Mouse (Mus musculus) lung, embryonic 15.5 days (tissue): ENCODE data around the gene Mfsd12. TPM values are rescaled to one million over a fixed set of nuclear protein-coding genes. Genes with fewer than 3 reads are reported as not detected.

Experiments used
- ATAC-seq: fragments of 200-750 bp; cut with Nextera tagmentation; 2 replicates; pipeline ENCODE4 v1.8.0; 2017; ENCODE audit warnings: moderate number of reproducible peaks, borderline replicate concordance; ENCODE audit not compliant: low FRiP score, low TSS enrichment; ENCODE audit errors: extremely low read depth
- H3K27ac ChIP-seq: fragments of 300-500 bp; sonication (generic); 2 replicates; pipeline ENCODE4 v1.5.1; 2015; ENCODE audit warnings: moderate library complexity, mild to moderate bottlenecking, inconsistent platforms
- H3K27me3 ChIP-seq: fragments of 300-500 bp; sonication (generic); 2 replicates; pipeline ENCODE4 v1.6.1; 2015; ENCODE audit warnings: inconsistent platforms
- H3K36me3 ChIP-seq: fragments of 300-500 bp; sonication (generic); 2 replicates; pipeline ENCODE4 v1.6.1; 2015; ENCODE audit warnings: inconsistent platforms
- H3K4me1 ChIP-seq: fragments of 300-500 bp; sonication (generic); 2 replicates; pipeline ENCODE4 v1.6.1; 2015; ENCODE audit warnings: inconsistent platforms
- H3K4me2 ChIP-seq: fragments of 300-500 bp; sonication (generic); 2 replicates; pipeline ENCODE4 v1.6.1; 2015; ENCODE audit warnings: inconsistent platforms, mild to moderate bottlenecking, moderate library complexity
- H3K4me3 ChIP-seq: fragments of 300-500 bp; sonication (generic); 2 replicates; pipeline ENCODE4 v1.5.1; 2015; ENCODE audit warnings: mild to moderate bottlenecking, inconsistent platforms
- H3K9ac ChIP-seq: fragments of 300-500 bp; sonication (generic); 2 replicates; pipeline ENCODE4 v1.6.1; 2015; ENCODE audit warnings: inconsistent platforms
- H3K9me3 ChIP-seq: fragments of 300-500 bp; sonication (generic); 2 replicates; pipeline ENCODE4 v1.6.1; 2016; ENCODE audit warnings: inconsistent platforms
- WGBS: fragments of 180-500 bp; shearing (Covaris S2); methylation state at CpG from one replicate; pipeline ENCODE4 v1.1.7; 2015; 5-methylcytosine and 5-hydroxymethylcytosine counted together
- polyA plus RNA-seq: library from polyadenylated mRNA; unstranded; fragments of >200 nt; fragmentation: Nextera tagmentation; extraction: Ambion mirVana; gene quantifications from 2 replicates; pipeline ENCODE4 v1.2.1, GENCODE M21; 2015

Mfsd12 gene
- polyA plus RNA-seq, 1 experiment from 2014 or later, result 20.4 TPM

DNA sequence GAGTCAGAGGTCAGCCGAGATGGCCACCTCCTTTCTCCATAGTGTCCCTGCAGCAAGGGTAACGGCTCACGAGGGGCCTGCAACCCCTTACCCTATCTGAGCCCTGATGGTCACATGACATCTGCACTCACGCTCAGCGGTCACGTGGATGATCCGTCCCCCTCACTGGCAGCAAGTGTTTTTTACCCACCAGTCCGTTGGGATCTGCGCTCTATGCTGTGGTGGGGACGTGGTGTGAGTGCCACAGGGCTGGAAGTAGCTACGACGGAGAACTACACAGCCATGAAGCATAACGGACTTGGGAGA is 51.1 kb downstream of the Mfsd12 start:
- H3K4me1 ChIP-seq, result peaks cover 76% of the 10 kb centered on the region
- no peak overlapping the region for H3K4me3 ChIP-seq
- WGBS, result 58% methylated on average over 13 of the region's 13 CpGs
- H3K9ac ChIP-seq, result no peak overlapping the region
- no peaks in the 10 kb centered on the region for H3K27me3 ChIP-seq
- H3K9me3 ChIP-seq, result no peaks in the 10 kb centered on the region
- no peak for ATAC-seq
- peaks cover 36% of the 10 kb centered on the region for H3K36me3 ChIP-seq
- H3K4me2 ChIP-seq, result no peak overlapping the region
- H3K27ac ChIP-seq, result peak overlapping the region; percentile 98

DNA sequence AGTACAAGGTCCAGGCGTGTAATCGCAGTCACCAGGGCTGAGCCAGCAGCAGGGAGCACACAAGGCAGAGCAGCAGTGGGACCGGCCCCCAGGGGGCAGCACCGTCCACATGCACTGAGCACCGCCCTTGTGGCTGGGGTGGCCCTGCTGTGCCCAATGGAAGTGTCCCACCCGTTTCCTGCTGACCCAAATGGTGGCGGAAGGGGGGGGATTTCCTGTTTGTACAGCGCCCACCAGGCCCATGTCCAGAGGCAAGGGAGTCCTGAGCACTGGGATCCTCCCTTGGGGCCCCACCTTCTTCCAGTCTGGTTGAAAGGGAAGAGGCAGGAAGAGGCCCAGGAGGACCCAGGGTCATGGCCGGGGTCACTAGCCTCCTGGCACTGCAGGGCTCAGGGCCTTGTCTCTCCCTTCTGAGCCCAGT is 51.6 kb downstream of the Mfsd12 start:
- peak; percentile 49 for ATAC-seq
- peaks cover 35% of the 10 kb centered on the region for H3K36me3 ChIP-seq
- 29% methylated on average over 9 of the region's 9 CpGs for WGBS
- H3K27ac ChIP-seq, result peak overlapping the region; percentile 98
- no peaks in the 10 kb centered on the region for H3K9me3 ChIP-seq
- H3K27me3 ChIP-seq, result no peaks in the 10 kb centered on the region
- no peak overlapping the region for H3K4me3 ChIP-seq
- peaks cover 78% of the 10 kb centered on the region for H3K4me1 ChIP-seq
- H3K4me2 ChIP-seq, result peak overlapping the region; percentile 46; the same call in 1 of the 2 replicates
- no peak overlapping the region for H3K9ac ChIP-seq

DNA sequence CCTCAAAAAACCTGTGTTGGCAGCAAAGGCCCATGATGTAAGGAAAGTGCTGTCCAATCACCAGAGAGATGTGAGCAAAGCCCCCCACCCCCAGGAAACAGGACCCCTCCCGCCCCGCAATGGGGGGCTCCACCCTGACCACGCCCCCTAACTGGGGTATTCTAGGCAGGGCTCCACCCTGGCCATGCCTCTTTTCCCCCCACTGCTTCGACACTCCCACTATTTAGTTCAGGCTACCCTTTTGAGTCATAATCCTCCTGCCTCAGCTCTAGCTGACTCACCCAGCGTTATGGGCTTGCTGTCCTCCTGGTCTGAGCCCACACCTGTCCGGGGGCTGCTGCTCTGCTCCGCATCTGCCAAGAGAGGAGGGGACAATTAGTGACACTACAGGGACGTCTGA is 52.0 kb downstream of the Mfsd12 start:
- Histone ChIP-seq H3K9me3 (no peaks in the 10 kb centered on the region), H3K4me2 (peak overlapping the region; percentile 46), H3K4me1 (peaks cover 83% of the 10 kb centered on the region), H3K27me3 (no peaks in the 10 kb centered on the region), H3K4me3 (peak overlapping the region; percentile 24), H3K9ac (0 out of 2 replicates have a peak overlapping the region, but pooled peaks have one; percentile 19), H3K27ac (peak overlapping the region; percentile 98), H3K36me3 (peaks cover 32% of the 10 kb centered on the region)
- ATAC-seq, result no peak
- WGBS, result 37% methylated on average over 8 of the region's 8 CpGs

DNA sequence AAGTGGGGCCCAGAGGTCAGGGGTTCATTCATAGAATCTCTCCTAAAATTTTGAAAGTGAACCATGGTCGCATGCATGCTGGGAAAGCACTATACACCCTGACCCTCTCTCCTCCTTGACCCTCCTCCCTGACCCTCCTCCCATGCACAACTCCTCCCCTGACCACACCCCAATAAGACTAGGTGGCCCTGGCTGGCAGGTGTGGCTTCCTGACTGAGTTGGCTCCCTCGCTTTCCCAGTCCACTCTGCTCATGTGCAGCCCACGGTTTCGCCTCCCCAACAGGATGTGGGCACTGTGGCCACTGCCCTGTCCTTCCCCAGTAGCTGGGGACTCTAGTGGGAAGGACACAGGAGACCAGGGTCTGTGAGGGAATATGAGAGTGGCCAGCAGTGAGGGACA is 53.1 kb downstream of the Mfsd12 start:
- Histone ChIP-seq H3K4me3 (peak overlapping the region; percentile 24), H3K9me3 (no peaks in the 10 kb centered on the region), H3K9ac (0 out of 2 replicates have a peak overlapping the region, but pooled peaks have one; percentile 1), H3K4me2 (peak overlapping the region; percentile 46), H3K4me1 (peaks cover 87% of the 10 kb centered on the region), H3K27ac (peak overlapping the region; percentile 98), H3K27me3 (no peaks in the 10 kb centered on the region), H3K36me3 (peaks cover 26% of the 10 kb centered on the region)
- 53% methylated on average over 4 of the region's 4 CpGs for WGBS
- no peak for ATAC-seq

DNA sequence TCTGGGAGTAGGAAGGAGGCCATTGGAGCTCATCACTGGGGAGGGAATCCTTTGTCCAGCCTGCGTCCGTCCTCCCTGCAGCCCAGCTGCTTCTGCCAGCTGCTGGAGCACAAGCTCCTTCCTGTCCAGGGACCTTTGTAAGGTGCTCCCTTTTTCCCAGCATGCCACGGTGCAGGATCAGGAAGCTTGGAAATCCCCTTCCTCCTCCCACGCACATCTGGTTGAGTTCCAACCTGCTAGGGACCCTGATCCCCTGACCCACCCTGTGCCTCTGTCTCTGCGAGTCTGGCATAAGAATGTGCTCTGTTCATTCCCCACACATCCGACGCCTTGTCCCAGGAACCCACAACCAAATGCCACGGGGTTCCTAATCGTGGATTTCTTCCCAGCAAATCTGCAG is 53.7 kb downstream of the Mfsd12 start:
- Histone ChIP-seq H3K9ac (0 out of 2 replicates have a peak overlapping the region, but pooled peaks have one; percentile 1), H3K27ac (peak overlapping the region; percentile 98), H3K4me2 (peak overlapping the region; percentile 46), H3K27me3 (no peaks in the 10 kb centered on the region), H3K36me3 (peaks cover 20% of the 10 kb centered on the region), H3K9me3 (no peaks in the 10 kb centered on the region), H3K4me3 (peak overlapping the region; percentile 24; the same call in 1 of the 2 replicates), H3K4me1 (peaks cover 93% of the 10 kb centered on the region)
- no peak for ATAC-seq
- WGBS, result 55% methylated on average over 9 of the region's 9 CpGs

DNA sequence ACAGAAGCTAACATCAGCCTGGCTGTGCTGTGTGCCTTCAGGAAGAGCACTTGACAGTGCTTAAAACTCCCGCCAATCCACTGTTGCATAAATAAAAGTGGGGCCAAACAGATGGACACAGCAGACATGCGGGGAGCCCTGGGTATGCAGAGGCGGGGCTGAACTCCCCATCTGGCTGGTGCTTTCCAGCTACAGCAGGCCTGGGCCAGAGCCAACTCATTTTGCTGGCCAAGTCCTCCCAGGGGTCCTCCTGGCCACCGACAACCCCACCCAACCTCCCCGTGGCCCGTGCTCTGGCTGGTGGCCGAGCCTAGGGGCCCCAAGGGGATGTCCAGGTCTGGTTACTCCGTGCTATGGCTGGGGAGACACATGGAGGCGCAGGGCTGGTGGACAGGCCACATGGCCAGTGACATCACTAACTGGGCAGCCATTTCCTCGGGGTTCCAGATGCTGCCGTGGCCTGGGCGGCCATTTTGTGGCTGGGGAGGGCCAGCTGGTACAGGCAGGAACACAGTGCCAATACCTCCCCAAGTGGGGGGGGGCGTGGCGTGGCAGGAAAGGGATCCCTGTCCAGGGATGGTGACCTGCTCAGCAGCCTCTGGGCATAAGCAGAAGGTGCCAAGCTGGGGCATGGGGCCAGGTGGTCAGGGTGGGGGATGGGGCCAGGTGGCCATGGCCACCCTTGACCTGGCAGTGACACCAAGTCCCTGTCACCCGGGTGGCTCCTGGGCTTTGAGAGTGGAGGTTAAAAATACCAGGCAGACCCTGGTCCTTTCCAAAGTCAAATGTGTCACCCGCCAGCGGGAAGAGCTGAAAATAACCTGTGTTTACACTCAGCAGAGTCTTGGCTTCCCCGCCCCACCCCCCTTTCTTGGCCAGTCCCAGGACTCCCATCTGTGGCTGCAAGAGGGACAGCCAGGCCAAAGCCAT is 54.4 kb downstream of the Mfsd12 start:
- H3K9ac ChIP-seq, result 0 out of 2 replicates have a peak overlapping the region, but pooled peaks have one; percentile 4
- peaks cover 99% of the 10 kb centered on the region for H3K4me1 ChIP-seq
- H3K9me3 ChIP-seq, result no peaks in the 10 kb centered on the region
- H3K27me3 ChIP-seq, result no peaks in the 10 kb centered on the region
- peaks cover 14% of the 10 kb centered on the region for H3K36me3 ChIP-seq
- peak overlapping the region; percentile 46 for H3K4me2 ChIP-seq
- 28% methylated on average over 18 of the region's 18 CpGs for WGBS
- 0 out of 2 replicates have a peak overlapping the region, but pooled peaks have one; percentile 2 for H3K4me3 ChIP-seq
- H3K27ac ChIP-seq, result peak overlapping the region; percentile 98
- peak; percentile 15; the same call in 1 of the 2 replicates for ATAC-seq

DNA sequence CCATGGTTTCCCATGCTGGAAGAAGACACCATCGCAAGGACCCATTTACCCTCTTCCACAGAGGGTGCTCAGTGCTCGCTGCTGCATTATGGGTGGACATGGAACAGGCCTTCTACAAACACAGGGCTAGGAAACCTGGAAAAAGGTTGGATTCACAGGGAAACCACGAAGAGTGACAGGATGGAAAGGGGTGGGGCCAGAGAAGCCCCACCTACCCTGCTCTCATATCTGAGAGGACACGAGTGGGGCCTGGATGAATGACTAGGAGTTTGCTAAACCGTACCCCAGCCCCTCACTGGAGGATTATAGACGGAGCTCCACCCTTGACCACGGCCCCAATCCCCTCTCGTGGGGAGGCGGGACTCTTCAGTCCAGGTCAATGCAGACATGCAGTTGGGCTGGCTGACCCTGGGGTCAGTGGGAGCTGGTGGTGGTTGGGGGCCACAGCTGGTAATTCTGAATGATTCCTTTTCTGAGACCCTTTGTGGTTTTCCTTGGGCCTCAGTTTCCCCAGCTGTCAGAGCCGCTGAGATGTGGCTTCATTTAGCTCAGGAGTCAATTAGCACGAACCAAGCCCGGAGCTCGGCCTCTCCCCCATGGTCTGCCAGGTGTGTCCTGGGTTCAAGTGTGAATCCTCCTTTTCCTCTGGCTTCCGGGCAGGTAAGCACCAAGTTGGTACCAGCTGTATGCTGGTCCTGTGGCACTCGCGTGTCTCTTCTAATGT is 55.5 kb downstream of the Mfsd12 start:
- no peak overlapping the region for H3K4me3 ChIP-seq
- H3K27me3 ChIP-seq, result no peaks in the 10 kb centered on the region
- H3K9ac ChIP-seq, result no peak overlapping the region
- peaks cover 99% of the 10 kb centered on the region for H3K4me1 ChIP-seq
- no peaks in the 10 kb centered on the region for H3K9me3 ChIP-seq
- peak overlapping the region; percentile 98 for H3K27ac ChIP-seq
- H3K4me2 ChIP-seq, result peak overlapping the region; percentile 46
- no peak for ATAC-seq
- 63% methylated on average over 16 of the region's 16 CpGs for WGBS
- H3K36me3 ChIP-seq, result 0 out of 2 replicates have a peak, but pooled peaks cover 7% of the 10 kb centered on the region

DNA sequence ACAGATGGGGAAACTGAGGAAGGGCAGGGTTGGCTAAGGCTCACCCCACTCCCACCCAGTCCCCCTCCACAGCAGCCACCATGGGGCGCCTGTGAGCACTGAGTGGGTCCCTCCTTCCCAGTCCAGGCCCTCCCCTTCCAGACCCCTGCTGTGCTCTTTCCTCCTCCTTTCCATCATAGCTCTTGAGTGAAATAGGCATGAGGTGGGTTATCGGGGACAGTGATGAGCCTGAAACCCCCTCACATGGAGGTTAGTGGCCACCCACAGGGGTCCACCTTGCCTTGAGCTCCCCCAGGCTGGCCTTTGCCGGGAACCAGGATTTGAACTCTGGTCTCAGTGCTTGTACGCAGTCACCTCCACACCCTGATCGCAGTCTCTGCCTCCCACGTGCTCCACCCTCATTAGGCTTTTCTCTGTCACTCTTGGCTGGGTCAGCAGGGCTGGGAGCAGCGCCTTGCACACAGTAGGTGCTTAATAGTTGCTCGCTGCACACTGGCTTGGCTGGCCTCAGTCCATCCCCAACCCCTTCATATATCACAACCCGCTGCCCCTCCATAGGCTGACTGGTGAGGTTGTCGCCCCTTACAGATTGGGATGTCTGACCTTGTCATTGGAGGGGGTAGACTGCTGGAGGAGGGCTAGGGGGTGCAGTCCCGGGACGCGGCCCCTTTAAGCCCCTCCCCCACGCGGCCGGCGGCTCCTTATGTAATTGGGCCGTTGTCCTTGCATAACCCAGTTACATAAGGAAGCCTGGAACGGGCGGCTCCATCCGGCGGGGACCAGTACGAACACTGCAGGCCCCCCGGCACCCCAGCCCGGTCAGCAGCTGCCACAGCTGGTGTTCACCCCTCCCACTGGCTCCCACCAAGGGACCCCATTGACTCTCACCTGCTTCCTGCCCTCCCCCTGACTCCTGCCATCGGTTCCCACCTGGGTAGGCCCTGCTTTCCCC is 56.3 kb downstream of the Mfsd12 start:
- Histone ChIP-seq H3K4me2 (peak overlapping the region; percentile 49), H3K36me3 (0 out of 2 replicates have a peak, but pooled peaks cover under 1% of the 10 kb centered on the region), H3K4me3 (peak overlapping the region; percentile 22), H3K27ac (peak overlapping the region; percentile 98), H3K9ac (peak overlapping the region; percentile 9; the same call in 1 of the 2 replicates), H3K4me1 (peaks cover 99% of the 10 kb centered on the region), H3K27me3 (no peaks in the 10 kb centered on the region), H3K9me3 (no peaks in the 10 kb centered on the region)
- 22% methylated on average over 26 of the region's 26 CpGs for WGBS
- peak; percentile 19; the same call in 1 of the 2 replicates for ATAC-seq

DNA sequence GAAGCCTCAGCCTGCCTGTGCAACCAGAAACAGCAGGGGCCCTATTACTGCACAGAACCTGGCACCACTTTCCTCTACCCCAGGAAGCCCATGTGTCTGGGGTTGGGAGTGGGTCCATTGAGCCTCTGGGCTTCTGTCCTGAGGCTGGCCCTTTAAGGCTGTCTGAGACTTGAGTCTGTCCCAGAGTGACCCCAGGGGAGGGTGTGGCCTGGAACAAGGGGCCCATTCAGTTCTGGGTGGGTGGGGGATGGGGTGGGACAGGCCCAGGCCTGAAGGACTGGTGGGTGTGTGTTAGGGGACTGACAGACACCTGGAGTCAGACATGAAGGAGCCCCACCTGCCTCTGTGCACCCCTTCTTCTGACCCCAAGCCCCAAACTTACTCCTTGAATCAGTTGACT is 57.4 kb downstream of the Mfsd12 start:
- no peak overlapping the region for H3K9ac ChIP-seq
- H3K36me3 ChIP-seq, result peaks cover under 1% of the 10 kb centered on the region; the same call in 1 of the 2 replicates
- peak overlapping the region; percentile 49 for H3K4me2 ChIP-seq

DNA sequence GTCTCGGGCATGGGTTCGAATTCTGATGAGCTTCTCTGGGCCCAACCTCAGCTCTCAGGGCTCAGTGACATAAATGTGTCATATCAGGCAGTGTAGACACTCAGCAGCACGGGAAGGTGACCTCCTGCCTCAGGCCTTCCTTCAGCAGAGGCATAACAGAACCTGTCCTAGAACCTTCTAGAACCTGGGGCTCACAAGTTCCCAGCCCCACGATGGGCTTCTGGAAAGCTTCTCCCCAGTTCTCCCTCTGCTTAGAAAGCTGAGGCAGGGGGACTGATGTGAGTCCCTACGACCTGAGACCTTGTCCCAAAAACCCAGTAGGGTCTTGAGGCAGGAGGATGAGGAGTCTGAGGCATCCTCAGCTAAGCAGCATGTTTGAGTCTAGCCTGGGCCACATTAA is 57.9 kb downstream of the Mfsd12 start:
- peaks cover 5% of the 10 kb centered on the region; the same call in 1 of the 2 replicates for H3K36me3 ChIP-seq
- H3K9ac ChIP-seq, result no peak overlapping the region
- H3K27me3 ChIP-seq, result no peaks in the 10 kb centered on the region
- WGBS, result 71% methylated on average over 5 of the region's 5 CpGs
- H3K4me2 ChIP-seq, result 0 out of 2 replicates have a peak overlapping the region, but pooled peaks have one; percentile 49
- H3K27ac ChIP-seq, result peak overlapping the region; percentile 98
- ATAC-seq, result no peak
- no peak overlapping the region for H3K4me3 ChIP-seq
- no peaks in the 10 kb centered on the region for H3K9me3 ChIP-seq
- peaks cover 96% of the 10 kb centered on the region for H3K4me1 ChIP-seq

More for the DNA sequence above, 57.4 kb downstream of the Mfsd12 start:
- Histone ChIP-seq H3K27me3 (no peaks in the 10 kb centered on the region), H3K4me1 (peaks cover 98% of the 10 kb centered on the region), H3K27ac (peak overlapping the region; percentile 98), H3K4me3 (peak overlapping the region; percentile 22; the same call in 1 of the 2 replicates), H3K9me3 (no peaks in the 10 kb centered on the region)
- ATAC-seq, result no peak
